Mouse (Mus musculus) cerebellum, postnatal 14 days (tissue): ENCODE measurements at regions not wholly inside any gene's neighbourhood (a gene's known extent, or its start where the extent isn't known, plus 50 kb on each side); places are given as distances from the start of the nearest gene placed in this dataset.
A peak's percentile ranks its signal among the peaks of the same experiment; 100 is the strongest.

ENCODE experiments used
- DNase-seq, 2 experiments: peaks; one replicate each; pipeline ENCODE4 v3.0.0; 2021; ENCODE audit warnings: mixed read lengths in 2 of 2

DNA sequence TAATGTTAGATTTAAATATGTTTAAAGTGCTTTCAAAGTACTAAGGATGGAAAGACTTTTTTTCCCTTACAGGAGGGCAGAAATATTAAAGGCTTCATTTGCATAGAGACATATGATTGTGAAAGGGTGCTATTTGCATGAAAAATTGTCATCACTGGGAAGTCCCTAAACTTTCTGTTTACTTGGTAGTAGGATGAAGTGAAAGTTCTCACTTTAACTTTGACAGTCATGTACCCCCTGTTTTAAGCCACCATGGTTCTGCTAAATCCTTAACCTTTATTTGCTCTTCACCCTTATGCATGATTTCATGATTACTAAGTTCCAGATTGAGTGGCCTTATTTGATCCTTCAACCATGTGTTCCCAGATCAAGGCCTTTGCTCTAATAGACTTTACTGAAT, 132.6 kb upstream of the Egfl6 start:
- no peak for DNase-seq

DNA sequence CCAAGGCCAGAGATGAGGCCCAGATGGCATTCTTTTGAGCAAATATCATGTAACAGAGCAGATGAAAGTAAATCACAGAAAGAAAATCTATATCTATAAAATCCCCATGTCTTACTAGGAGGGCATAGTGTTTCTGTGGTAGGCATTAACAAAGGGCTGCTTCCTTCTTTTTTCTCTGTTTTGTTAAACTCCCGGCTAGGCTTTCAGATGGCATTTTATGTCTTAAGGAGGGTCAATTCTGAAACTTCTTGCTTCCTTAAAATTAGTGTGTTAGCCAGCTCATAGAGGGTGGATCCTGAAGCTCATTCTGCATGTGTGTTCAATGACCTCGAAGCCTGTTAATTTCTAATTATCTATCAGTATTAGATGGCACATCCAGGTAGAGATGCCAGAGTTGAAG, 123.8 kb upstream of the Egfl6 start:
- no peak for DNase-seq

DNA sequence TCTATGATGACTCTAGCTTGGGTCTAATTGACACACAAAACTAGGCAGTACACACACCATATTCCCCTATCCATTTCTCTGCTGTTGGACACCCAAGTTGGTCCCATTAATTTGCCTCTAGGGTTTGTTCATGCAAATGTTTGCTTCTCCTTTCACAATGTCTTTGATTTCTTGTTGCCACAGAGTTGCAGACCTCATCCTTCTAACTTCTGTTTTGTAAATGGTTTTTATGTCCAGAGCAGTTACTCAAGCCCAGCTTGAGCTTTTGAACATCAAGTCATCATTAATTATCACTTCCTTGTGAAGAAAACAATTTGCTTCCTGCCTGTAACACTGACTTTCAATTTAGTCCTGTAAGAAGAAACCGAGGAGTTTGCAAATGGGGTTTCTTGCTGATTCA, 122.6 kb upstream of the Egfl6 start:
- no peak for DNase-seq

DNA sequence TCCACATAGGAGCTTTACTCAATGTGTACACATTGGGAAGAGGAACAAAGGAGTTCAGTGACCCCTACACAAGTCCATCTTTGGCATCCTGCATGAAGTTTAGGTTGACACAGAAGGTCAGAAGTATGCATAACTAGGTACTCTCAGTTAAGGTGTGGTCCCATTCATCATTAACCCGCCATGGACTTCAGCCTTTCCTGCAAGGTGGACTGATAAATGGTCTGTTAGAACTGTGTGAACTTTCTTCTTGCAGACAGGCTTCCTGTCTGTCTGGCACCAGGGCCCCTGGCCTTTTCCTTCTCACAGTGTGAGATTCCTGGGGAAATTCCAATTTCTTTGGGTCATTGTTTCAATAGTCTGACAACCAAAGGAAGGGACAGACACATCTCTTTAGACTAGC, 121.5 kb upstream of the Egfl6 start:
- no peak for DNase-seq

DNA sequence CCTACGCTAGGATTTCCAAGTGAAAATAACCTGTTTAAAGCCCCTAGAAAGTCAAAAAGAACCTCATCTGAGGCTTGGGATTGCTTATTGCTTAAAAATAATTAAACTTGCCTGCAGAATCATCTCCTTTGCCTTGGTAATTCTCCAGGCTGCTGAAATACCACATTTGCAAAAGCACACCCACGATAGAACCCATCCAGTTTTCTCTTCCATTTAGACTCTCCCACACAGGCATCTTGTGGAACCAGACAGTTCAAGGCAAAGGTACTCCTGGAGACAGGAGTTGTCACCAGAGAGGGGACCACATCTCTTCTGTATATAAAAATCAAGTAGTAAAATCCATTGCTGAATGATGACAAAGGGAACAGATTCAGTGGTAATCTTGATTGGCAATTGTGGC, 118.8 kb upstream of the Egfl6 start:
- no peak for DNase-seq

DNA sequence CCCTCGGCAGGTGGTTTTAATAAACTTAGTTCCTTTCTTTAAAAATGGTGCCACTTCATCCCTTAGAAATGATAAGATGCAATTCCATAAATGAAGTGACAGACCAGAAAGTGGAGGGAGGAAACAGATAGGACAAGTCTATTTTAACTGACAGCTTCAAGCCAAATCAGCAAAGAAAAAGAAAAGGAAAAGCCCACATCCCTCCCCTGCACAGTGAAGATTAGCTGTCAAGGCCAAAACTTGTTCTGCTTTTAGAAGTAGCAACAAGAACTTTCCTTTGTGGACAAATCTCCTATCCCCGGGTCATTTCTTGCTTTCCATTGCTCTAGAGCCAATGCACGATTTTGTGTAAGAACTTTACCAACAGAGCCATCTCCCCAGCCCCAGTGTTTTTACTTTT, 108.7 kb upstream of the Egfl6 start:
- DNase-seq, result no peak

DNA sequence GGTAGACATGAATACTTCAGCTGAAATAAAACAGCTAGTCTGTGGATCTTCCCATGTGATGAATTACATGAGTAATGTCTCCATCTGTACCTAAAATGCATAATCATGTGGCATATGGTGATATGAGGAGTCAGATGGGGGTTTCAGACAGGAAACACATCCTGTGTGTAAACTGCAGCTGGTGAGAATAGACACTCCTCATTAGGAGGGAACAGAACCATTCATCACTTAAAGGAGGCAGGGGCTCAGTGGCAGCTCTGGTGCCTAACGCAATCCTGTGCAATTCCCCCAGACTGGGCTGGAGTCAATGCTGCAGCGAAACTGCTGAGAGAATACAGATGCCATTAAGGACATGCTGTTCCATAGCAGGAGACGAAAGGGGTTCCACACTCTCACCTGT, 103.3 kb upstream of the Egfl6 start:
- no peak for DNase-seq

DNA sequence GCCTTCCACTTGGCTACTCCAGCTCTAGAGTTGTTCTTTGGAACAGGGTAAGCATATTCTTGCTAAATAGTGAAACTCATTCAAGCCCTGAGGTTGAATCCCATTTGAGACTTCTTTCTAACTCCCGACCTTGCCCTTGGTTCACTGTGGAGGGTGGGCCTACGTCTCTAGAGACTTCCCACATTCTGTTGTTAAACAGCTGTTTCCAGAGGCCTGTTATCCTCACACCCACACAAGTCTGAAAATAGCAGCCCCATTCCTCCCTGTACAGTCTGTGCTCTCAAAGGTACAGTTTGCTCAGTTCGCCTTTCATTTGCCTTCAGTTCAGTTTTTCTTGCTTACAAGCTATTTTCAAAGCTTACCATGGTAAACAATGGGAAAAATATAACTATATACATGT, 87.9 kb upstream of the Egfl6 start:
- no peak for DNase-seq

DNA sequence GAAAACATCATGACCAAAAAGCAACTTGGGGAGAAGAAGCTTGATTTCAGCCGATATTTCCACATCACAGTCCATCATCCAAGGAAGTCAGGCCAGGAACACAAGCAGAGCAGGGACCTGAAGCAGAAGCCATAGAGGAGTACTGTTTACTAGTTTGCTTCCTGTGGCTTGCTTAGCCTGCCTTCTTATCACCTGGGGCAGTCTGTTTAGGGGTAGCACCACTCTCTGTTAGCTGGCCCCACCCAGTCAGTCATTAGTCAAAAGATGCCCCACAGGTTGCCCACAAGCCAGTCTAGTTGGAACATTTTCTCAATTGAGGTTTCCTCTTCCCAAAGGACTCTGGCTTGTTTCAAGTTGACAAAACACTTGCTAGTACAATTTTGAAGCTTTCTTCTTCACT, 87.1 kb upstream of the Egfl6 start:
- no peak for DNase-seq

DNA sequence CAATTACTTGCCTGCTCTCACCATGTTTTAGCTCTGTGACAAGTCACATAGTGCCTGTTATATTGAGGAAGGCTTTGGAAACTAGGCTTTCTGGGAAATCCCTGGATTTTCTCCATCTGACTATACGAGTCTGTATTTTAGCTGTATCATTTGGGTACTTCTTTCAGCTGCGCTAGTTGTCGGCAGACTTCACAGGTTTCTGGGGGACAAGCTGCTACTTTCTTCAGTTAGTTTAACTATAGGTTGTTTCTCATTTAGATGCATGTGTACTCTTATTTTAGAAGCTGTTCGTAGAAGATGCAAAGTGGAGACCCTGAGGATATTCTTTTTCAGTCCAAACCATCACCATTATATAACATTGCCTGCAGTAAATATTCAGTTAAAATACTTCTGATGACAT, 86.3 kb upstream of the Egfl6 start:
- DNase-seq, result no peak

DNA sequence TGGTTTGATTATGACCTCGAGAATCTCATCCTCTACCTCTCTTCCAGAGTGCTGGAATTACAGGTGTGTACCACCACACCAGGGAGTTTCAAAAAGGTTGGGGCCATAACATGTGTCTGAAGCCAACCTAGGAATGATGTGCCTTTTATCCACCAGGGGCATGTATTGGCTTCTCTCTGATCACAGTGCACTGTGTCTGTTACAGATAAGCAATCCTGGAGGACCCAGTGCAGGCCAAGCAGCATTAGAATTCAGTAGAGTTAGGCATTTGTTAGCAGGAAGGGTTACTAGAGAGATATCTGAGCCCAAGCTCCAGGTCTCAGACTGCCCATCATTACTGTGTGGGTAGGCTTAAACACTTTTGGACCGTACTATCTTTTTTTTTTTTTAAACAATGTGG, 80.8 kb upstream of the Egfl6 start:
- no peak for DNase-seq

DNA sequence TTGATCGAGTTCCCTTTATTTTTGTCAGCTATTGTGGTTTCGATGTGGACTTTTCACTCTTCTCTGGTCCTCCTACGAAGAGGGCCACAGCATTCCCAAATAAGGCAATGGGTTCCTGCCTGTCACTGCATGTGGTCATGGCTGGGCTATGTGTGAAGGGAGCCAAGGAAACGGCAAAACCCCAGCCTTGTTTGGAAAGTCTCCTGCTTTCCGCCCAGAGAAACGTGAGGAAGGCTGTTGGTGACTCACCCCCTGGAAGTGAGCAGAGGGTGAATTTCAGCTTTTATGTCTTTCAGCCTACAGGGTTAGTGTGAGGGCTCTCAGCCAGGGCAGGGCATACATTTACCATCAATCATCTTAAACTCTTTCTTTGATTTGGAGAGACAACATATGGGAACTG, 76.3 kb upstream of the Egfl6 start:
- DNase-seq, result peak; percentile 47 to 55

DNA sequence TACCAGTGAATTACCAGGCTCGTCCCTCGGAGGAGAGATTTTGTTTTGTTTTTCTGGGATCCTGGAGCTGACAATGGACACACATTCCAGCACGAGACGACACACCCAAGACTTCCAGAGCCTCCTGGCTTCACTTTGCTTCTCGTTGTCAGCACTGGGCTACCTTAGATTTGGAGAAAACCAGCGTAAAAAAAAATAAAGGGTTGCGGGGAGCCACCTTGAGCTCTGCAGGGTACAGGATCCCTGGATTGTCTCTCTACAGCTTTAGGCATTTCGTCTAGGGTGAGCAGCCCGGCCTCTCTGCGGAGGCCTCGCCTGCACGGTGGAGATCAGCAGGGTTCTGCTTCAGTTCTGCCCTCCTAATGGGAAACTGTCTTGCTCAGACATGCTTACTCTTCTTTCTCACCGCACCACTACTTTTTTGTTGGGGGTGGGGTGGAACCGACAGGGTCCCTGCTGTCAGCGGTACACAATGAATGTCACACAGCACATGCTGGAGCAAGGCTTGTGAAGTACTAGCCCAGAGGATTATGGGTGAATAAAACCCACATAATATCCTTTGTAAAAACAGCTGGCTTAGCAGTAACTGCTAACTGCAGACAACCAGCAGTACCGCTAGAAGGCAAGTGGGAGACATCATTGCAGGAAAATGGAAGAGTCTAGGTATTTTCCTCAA, 75.7 kb upstream of the Egfl6 start:
- DNase-seq, result peak in 1 of 2 experiments; percentile 22

DNA sequence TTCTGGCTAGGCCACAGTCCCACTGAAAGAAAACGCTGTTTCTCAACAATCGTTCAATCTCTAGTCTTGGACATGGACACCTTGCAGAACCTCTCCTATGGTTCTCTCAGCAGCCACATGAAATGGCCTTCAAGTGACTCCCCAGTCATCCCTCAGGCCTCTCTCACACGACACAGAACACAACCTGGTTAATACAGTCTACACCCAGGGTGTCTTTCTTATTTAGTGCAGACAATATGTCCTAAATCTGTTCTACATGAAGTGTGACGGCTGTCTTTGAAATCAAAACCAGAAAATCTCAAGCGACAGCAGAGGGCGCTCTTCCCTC, 75.2 kb upstream of the Egfl6 start:
- DNase-seq, result peak; percentile 81 to 84

DNA sequence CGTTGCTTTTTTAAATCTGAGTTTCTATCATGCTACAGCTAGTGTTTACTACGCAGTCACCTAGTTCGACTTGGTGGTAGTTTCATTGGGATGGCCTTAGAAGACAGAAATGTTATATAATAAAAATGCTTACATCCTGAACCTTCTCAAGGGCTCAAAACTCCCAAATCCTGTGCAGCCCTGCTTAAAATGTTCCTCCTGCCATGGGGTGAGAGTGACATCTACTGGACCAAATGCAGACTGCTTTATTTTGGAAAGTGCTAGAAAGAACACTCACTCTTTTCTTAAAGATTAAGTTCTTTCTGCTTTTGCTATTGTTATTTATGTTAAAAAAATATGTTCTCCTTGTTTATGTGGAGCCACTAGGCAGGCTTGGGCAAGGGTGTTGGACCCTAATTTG, 66.9 kb upstream of the Egfl6 start:
- DNase-seq, result peak; percentile 53 to 54

DNA sequence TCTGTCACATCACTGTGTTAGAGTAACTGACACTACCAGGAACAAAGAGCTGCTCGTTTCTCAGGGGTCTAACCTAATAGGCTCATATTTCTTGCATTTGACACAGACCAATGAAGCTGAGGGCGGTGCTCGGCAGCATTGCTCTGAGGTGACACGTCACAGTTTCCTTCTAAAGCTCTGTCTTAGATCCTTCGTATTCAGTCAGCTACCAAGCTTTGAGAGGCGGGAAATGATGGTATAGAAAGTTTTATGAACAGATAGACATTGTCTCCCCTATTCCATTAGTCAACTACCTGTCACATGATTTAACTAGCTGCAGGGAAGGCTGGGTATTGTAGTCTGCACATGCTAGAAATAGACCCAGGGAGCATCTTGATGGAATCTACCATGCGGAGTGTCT, 60.2 kb upstream of the Egfl6 start:
- DNase-seq, result no peak

DNA sequence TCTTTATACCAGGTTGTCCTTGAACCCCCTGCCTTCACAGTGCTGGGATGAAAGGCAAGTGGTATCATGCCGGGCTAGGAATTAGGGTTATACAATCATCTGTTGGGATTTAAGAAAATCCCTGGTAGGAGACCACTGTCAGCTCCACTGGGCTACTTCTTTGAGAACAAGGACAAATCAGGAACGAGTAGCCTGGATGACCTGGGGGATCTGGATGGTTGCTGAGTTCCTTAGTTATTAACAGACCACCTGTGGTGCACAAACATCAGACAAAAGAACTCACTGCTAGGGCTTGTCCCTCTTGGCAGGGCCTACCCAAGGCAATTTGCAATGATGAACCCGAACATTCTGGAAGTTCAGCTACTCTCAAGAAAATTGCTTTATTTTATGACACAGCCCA, 55.7 kb upstream of the Egfl6 start:
- no peak for DNase-seq

DNA sequence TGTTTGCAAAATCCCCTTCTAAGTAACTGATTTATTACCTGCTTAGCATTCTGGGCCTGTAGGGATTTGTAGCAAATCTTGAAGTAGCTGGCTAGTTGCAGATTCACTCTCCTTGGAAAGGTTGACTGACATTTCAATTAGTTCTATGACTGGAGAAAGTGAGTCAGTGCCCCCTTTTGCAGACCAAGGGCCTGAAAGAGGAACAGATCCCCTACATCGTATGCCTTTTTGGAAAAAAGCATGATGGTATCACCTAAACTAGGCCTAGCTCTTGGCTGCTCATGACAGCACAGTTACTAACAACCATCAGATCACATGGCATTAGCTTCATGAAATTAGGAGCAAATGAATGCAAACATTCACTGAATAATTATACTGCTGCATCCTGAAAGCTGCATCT, 54.7 kb upstream of the Egfl6 start:
- no peak for DNase-seq
